Mouse (Mus musculus) heart, postnatal 0 days (tissue): Measurements from ENCODE around the gene Arhgap9.

ENCODE experiments used
- CTCF ChIP-seq: IDR thresholded peaks from 2 replicates; pipeline ENCODE4 v1.5.1; 2016; ENCODE audit warnings: antibody characterized with exemption, control low read depth, low read depth
- EP300 ChIP-seq: IDR thresholded peaks from 2 replicates; pipeline ENCODE4 v1.6.1; 2016; ENCODE audit warnings: antibody characterized with exemption, low read depth

DNA sequence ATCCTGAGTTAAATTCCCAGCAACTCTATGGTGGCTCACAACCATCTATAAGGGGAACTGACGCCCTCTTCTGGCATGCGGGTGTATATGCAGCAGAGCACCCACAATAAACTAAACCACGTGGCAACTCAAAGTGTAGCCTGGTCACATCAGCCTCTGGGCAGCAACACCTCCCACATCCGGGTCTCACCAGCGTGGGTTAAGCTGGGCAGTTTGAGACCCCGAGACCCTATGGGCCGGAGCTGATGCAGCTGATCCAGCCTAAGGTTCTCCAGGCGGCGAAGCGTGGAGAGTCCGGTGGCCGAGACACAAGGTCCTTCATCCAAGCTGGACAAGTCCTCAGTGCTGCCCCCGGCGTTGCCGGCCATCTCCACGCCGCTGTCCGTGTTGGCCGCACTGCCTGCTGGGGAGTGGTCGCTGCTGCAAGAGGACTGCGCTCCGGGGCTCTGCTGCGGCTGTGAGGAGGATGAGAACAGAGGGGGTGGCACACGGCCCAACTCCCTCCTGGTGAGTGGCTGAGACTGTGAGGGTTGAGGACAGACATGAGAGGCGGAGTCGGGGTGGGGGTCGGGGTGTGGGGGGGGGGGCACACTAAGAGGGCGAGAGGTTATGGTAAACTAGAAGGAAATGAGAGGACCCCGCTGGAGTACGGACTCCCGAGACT is 10.6 kb downstream of the Arhgap9 start:
- TF ChIP-seq CTCF (no peak), EP300 (no peak)
